Mouse (Mus musculus): ENCODE data around the gene Tmem158. TPM values are rescaled to one million over a fixed set of nuclear protein-coding genes. Genes with fewer than 3 reads are reported as not detected.

Tmem158 gene
- polyA plus RNA-seq, 1 experiment from 2014 or later: 18.8 TPM

DNA sequence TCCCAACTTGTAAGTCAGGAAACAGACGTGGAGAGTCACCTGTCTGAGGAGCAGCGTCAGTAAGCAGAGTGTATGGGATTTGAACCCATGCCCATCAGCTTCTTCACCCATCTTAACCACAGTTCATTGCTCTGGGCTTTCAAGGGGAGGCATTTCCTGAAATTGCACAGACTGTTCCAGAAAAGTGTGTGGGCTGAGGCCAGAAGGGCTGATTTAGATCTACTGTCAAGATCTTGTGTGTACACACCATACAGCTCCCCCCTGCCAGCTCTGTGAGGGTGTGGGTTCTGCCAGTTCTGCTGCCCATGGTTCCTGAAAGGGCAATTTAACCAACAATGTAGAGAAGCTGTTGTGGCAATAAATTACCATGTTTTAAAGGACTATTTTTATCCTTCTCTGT, 17.4 kb upstream of the Tmem158 start:
- no peak overlapping the region for H3K4me2 ChIP-seq (replicated peaks)
- H3K27me3 ChIP-seq: no peaks in the 10 kb centered on the region
- H3K4me1 ChIP-seq: no peaks in the 10 kb centered on the region
- 73% methylated on average over 2 of the region's 2 CpGs for WGBS
- H3K4me3 ChIP-seq (replicated peaks): no peak overlapping the region
- ATAC-seq (ENCODE audit: insufficient number of reproducible peaks, low FRiP score, low TSS enrichment, low read depth): no peak
- no peaks in the 10 kb centered on the region for H3K36me3 ChIP-seq
- H3K27ac ChIP-seq (replicated peaks): no peak overlapping the region
- H3K9ac ChIP-seq: no peak overlapping the region
- no peaks in the 10 kb centered on the region for H3K9me3 ChIP-seq (replicated peaks)

DNA sequence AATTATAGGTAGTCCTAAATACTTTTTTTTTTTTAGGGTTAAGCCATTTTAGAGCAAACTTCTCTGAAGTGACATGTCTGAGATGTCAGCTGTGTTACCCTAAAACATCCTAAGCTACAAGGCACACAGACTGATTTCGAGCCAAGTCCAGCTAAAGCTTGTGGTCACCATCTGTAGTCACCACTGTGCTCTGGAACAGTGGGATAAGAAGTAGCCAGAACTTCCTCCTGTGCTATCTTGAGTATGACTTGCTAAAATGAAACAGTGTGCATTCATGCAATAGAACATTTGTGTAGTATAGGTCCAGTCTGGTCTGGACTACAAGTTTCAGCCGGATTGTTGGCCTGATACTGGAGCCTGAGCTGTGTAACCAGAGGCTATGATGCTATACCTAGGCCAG, 14.8 kb upstream of the Tmem158 start:
- no peak overlapping the region for H3K4me2 ChIP-seq (replicated peaks)
- no peaks in the 10 kb centered on the region for H3K4me1 ChIP-seq
- ATAC-seq (ENCODE audit: insufficient number of reproducible peaks, low FRiP score, low TSS enrichment, low read depth): no peak
- WGBS: 81% methylated on average over 2 of the region's 2 CpGs
- no peak overlapping the region for H3K9ac ChIP-seq
- no peaks in the 10 kb centered on the region for H3K27me3 ChIP-seq
- H3K36me3 ChIP-seq: no peaks in the 10 kb centered on the region
- no peaks in the 10 kb centered on the region for H3K9me3 ChIP-seq (replicated peaks)
- H3K27ac ChIP-seq (replicated peaks): no peak overlapping the region
- H3K4me3 ChIP-seq (replicated peaks): no peak overlapping the region

DNA sequence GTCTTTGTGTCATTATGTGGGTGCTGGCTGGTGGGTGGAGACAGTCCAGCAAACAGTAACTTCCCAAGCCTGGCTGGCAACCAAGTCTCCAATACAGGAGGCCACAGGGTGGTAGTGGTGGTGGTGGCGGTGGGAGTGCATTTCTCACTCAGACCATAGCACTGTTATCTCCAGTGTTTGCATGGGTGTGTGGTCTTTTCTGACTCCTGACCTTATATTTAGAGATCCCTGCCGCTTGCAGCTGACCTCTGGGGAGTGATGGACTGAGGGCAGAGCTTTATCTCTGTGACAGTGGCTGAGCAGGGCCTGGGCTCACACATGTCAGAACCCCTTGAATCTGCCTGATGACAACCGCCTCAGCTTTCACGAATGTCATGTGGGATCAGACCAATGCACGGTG, 14.1 kb upstream of the Tmem158 start:
- H3K9me3 ChIP-seq (replicated peaks): no peaks in the 10 kb centered on the region
- H3K27ac ChIP-seq (replicated peaks): no peak overlapping the region
- no peaks in the 10 kb centered on the region for H3K27me3 ChIP-seq
- H3K36me3 ChIP-seq: no peaks in the 10 kb centered on the region
- no peaks in the 10 kb centered on the region for H3K4me1 ChIP-seq
- ATAC-seq (ENCODE audit: insufficient number of reproducible peaks, low FRiP score, low TSS enrichment, low read depth): no peak; the same call in 1 of the 2 replicates
- WGBS: 75% methylated on average over 5 of the region's 5 CpGs
- no peak overlapping the region for H3K4me3 ChIP-seq (replicated peaks)
- no peak overlapping the region for H3K9ac ChIP-seq
- H3K4me2 ChIP-seq (replicated peaks): no peak overlapping the region

DNA sequence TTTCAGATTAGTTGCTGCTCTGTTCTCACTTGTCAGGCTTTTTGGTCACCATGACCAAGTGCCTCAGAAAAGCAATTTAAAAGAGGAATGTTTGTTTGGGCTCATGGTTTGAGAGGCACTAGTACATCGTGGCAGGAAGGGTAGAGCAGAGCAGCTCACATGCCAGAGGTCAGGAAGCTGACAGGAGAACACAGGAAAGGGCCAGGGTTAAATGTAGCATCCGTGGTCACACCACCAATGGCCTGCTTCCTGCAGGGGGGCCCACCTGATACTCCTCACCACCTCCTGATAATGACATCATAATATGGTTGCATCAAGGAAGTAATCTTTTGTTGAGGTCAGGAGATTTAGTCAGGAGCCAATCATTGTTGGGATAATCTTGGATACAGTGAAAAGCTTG, 13.3 kb upstream of the Tmem158 start:
- WGBS: 42% methylated on average over 2 of the region's 2 CpGs
- Histone ChIP-seq H3K4me2 (replicated peaks) (no peak overlapping the region), H3K36me3 (no peaks in the 10 kb centered on the region), H3K9ac (no peak overlapping the region), H3K4me1 (no peaks in the 10 kb centered on the region), H3K27me3 (no peaks in the 10 kb centered on the region), H3K9me3 (replicated peaks) (no peaks in the 10 kb centered on the region), H3K27ac (replicated peaks) (no peak overlapping the region), H3K4me3 (replicated peaks) (no peak overlapping the region)
- no peak for ATAC-seq (ENCODE audit: insufficient number of reproducible peaks, low FRiP score, low TSS enrichment, low read depth)

DNA sequence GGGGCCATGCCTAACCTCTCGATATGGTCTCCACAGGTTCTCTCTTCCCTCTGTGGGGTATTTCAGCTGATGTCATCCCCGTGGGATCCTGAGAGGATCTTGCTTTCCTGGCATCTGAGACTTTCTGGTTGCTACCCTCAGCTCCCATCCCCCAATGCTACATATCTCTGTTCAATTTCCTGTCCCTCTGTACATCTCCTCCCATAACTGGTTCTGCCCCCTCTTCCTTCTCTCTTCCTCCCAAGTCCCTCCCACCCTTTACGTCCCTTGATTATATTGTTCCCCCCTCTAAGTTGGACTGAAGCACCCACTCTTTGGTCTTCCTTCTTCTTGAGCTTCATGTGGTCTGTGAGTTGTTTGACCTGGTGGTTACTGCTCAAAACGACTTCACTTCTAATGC, 11.0 kb upstream of the Tmem158 start:
- no peaks in the 10 kb centered on the region for H3K36me3 ChIP-seq

DNA sequence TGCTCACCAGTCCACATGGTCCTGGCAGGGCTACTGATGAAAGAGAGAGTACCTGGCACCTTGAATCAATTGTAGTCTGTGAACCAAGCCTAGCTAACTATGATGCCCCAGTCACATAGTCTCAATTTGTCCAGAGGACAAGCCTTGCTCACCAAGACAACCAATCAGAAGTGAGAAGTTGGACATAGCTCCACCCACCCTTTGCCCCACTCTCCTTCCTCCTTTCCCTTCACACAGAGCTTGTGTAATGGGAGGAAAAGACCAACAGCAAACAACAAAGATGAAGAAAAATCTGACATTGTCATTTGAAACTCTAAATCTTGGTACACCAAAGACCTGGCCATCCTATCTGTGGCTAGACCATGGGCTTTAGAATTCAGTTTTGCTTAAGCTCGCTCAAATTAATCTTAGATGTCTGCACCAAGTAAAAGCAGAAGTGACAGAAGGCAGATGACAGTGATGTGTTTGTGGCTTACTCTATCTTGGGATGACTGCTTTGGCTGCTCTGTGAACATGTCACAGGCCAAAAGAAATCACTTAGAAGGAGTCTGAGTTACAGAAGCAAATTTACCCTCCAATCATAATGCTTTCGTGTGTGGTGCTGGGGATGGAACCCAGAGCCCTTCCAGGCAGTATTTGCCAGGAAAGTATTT, 9.5 kb upstream of the Tmem158 start:
- no peaks in the 10 kb centered on the region for H3K9me3 ChIP-seq (replicated peaks)
- H3K4me3 ChIP-seq (replicated peaks): no peak overlapping the region
- H3K27me3 ChIP-seq: no peaks in the 10 kb centered on the region
- no peak overlapping the region for H3K4me2 ChIP-seq (replicated peaks)
- 80% methylated on average over 2 of the region's 2 CpGs for WGBS
- no peak overlapping the region for H3K9ac ChIP-seq
- H3K4me1 ChIP-seq: no peaks in the 10 kb centered on the region
- H3K27ac ChIP-seq (replicated peaks): no peak overlapping the region
- no peaks in the 10 kb centered on the region for H3K36me3 ChIP-seq
- no peak for ATAC-seq (ENCODE audit: insufficient number of reproducible peaks, low FRiP score, low TSS enrichment, low read depth)

More for the DNA sequence above, 11.0 kb upstream of the Tmem158 start:
- no peaks in the 10 kb centered on the region for H3K9me3 ChIP-seq (replicated peaks)
- H3K4me3 ChIP-seq (replicated peaks): no peak overlapping the region
- H3K9ac ChIP-seq: no peak overlapping the region
- no peak for ATAC-seq (ENCODE audit: insufficient number of reproducible peaks, low FRiP score, low TSS enrichment, low read depth)
- WGBS: 73% methylated on average over 4 of the region's 4 CpGs
- H3K27me3 ChIP-seq: no peaks in the 10 kb centered on the region
- no peak overlapping the region for H3K4me2 ChIP-seq (replicated peaks)
- no peaks in the 10 kb centered on the region for H3K4me1 ChIP-seq
- no peak overlapping the region for H3K27ac ChIP-seq (replicated peaks)

DNA sequence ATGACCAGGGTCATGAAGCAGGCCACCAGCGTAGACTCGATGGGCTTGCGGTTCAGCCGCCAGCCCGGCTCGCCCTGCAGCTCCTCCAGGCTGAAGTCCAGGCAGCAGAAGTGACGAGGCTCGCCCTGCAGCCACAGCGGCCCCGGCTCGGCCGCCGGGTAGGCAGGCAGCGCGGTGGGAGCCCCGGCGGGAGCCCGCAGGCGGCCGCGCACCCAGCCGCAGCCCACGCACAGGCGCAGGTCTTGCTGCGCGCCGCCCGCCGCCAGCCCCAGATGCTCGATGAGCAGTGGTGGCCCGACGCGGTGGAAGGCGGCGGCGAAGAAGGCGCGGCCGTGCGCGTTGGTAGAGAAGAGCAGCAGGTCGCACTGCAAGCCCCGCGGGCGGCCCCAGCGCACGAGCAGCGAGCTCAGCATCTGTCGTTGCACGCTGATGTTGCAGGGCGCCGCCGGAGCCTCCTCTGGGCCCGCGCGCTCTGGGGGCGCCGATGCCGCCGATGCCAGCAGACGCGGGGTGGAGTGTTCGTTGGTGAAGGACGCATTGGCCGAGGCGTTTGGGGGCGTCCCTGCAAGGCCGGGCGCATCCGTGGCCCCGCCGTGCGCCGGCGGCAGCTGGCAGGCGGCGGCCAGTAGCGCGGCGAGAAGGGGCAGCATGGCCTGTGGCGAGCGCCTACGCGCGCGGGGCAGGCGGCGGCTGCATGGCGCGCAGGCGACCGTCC, 511 bp downstream of the Tmem158 start:
- Histone ChIP-seq H3K9me3 (replicated peaks) (no peaks in the 10 kb centered on the region), H3K36me3 (no peaks in the 10 kb centered on the region), H3K4me3 (replicated peaks) (peak overlapping the region; percentile 66), H3K27me3 (peaks cover 18% of the 10 kb centered on the region), H3K4me1 (peaks cover 11% of the 10 kb centered on the region), H3K4me2 (replicated peaks) (peak overlapping the region; percentile 96), H3K27ac (replicated peaks) (peak overlapping the region; percentile 55), H3K9ac (peak overlapping the region; percentile 58)
- peak; percentile 73 for ATAC-seq (ENCODE audit: insufficient number of reproducible peaks, low FRiP score, low TSS enrichment, low read depth)
- WGBS: under 1% methylated on average over 92 of the region's 92 CpGs

DNA sequence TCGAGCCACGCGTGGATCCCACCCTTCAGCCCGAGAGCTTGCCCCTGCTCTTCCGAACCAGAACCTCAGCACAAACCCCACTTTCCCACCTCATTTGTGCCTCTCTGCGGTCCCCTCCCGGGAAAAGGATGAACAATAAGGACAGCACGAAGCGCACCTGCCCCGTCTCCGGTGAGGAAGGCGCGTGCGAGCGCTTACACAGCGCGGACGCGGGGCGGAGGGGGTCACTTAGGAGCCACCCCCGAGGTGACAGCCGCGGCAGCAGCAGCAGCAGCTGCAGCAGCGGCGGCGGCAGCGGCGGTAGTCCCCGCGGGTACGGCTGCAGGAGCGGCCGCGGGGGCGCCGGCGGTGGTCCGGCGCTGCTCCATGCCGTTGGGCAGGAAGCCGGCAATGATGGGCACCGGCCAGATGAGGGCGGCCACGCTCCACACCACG, 1.1 kb downstream of the Tmem158 start:
- ATAC-seq (ENCODE audit: insufficient number of reproducible peaks, low FRiP score, low TSS enrichment, low read depth): no peak
- peak overlapping the region; percentile 96 for H3K4me2 ChIP-seq (replicated peaks)
- WGBS: 1% methylated on average over 45 of the region's 45 CpGs
- peak overlapping the region; percentile 58 for H3K9ac ChIP-seq
- no peak overlapping the region for H3K27ac ChIP-seq (replicated peaks)
- peak overlapping the region; percentile 66 for H3K4me3 ChIP-seq (replicated peaks)
- H3K27me3 ChIP-seq: peaks cover 18% of the 10 kb centered on the region
- no peaks in the 10 kb centered on the region for H3K36me3 ChIP-seq
- H3K4me1 ChIP-seq: peaks cover 11% of the 10 kb centered on the region
- H3K9me3 ChIP-seq (replicated peaks): no peaks in the 10 kb centered on the region

DNA sequence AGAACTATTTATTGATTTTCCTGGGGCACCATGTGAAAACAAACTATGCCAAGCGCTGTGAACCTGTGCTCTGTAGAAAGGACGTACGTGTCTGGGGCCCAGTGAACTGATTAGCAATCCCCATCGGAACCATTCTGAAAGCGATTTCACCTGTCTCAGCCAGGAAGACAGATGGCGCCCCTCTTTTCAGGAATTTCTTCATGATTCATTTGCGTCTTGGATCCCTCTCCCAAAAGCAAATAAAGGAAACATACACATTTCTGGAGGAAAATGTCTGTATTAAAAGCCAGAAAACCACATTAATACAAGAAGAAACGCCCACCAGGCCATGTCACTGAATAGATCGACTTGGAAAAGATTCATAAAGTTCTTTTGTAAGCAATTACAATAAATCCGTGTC, 1.8 kb downstream of the Tmem158 start:
- H3K9ac ChIP-seq: no peak overlapping the region
- peaks cover 11% of the 10 kb centered on the region for H3K4me1 ChIP-seq
- H3K36me3 ChIP-seq: no peaks in the 10 kb centered on the region
- peak overlapping the region; percentile 66 for H3K4me3 ChIP-seq (replicated peaks)
- H3K27me3 ChIP-seq: peaks cover 18% of the 10 kb centered on the region
- H3K9me3 ChIP-seq (replicated peaks): no peaks in the 10 kb centered on the region
- H3K4me2 ChIP-seq (replicated peaks): no peak overlapping the region; the same call in 1 of the 2 replicates
- H3K27ac ChIP-seq (replicated peaks): no peak overlapping the region
- WGBS: 27% methylated on average over 10 of the region's 10 CpGs
- ATAC-seq (ENCODE audit: insufficient number of reproducible peaks, low FRiP score, low TSS enrichment, low read depth): no peak

DNA sequence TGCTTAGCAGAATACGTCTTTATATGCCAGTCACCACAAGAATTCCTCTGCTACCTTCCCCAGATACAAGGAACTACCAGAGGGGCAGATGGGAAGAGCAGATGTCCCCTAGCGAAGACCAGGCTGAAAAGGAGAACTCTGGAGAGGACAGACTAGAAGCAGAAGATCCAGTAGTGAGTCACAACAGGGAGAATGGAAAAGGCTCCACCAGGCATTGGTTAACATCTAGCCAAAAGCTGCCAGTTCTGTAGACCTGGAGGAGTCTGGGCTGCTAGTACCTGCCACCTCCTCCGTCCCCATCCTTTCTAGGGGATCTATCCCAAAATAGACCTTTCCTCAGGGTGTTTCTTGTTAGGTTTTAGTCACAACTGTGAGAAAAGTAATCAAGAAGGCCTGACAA, 4.8 kb downstream of the Tmem158 start:
- 77% methylated on average over 3 of the region's 3 CpGs for WGBS
- Histone ChIP-seq H3K9ac (no peak overlapping the region), H3K9me3 (replicated peaks) (no peaks in the 10 kb centered on the region), H3K4me2 (replicated peaks) (no peak overlapping the region), H3K36me3 (no peaks in the 10 kb centered on the region), H3K4me3 (replicated peaks) (no peak overlapping the region), H3K4me1 (peaks cover 11% of the 10 kb centered on the region), H3K27ac (replicated peaks) (no peak overlapping the region), H3K27me3 (peaks cover 13% of the 10 kb centered on the region; the same call in 1 of the 2 replicates)
- no peak for ATAC-seq (ENCODE audit: insufficient number of reproducible peaks, low FRiP score, low TSS enrichment, low read depth)

DNA sequence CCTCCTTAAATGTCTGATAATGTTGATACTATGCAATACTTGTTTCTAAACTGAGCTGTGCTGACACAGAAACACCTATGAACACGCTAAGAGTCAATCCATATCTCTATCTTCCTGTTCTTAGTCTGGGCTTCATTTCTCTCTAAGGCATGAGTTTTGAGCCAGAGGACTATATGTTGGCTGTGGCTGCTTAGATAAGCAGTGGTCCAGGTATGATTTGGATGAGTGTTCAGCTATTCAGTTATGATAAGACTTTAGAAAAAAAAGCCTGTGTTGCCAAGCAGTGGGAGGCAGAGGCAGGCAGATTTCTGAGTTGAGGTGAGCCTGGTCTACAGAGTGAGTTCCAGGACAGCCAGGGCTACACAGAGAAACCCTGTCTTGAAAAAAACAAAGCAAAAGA, 12.6 kb downstream of the Tmem158 start:
- H3K4me2 ChIP-seq (replicated peaks): no peak overlapping the region
- no peaks in the 10 kb centered on the region for H3K27me3 ChIP-seq
- H3K27ac ChIP-seq (replicated peaks): no peak overlapping the region
- ATAC-seq (ENCODE audit: insufficient number of reproducible peaks, low FRiP score, low TSS enrichment, low read depth): no peak
- H3K36me3 ChIP-seq: no peaks in the 10 kb centered on the region
- H3K9ac ChIP-seq: no peak overlapping the region
- no peaks in the 10 kb centered on the region for H3K4me1 ChIP-seq
- 73% methylated on average over 1 of the region's 1 CpGs for WGBS
- H3K4me3 ChIP-seq (replicated peaks): no peak overlapping the region
- no peaks in the 10 kb centered on the region for H3K9me3 ChIP-seq (replicated peaks)

DNA sequence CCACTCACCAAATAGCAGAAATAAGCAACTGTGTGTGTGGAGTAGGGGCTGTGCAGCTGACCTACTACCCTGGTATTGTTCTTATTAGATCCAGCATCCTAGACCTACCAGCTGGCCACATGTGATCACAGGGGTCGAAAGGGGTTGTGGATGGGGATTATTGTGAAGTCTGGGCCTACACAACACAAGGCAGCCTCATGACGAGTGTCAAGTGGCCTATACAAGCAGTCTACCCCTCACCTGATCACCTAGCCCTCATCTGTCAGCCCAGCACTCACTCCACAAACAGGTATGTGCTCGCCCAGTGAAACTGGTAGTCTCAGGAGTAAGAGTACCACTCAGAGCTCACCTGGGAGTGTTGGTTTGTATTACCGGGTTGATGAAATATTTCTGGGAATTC, 15.4 kb downstream of the Tmem158 start:
- Histone ChIP-seq H3K36me3 (no peaks in the 10 kb centered on the region), H3K4me3 (replicated peaks) (no peak overlapping the region), H3K9me3 (replicated peaks) (no peaks in the 10 kb centered on the region), H3K27ac (replicated peaks) (no peak overlapping the region), H3K9ac (no peak overlapping the region), H3K4me2 (replicated peaks) (no peak overlapping the region), H3K4me1 (no peaks in the 10 kb centered on the region), H3K27me3 (no peaks in the 10 kb centered on the region)
- no peak for ATAC-seq (ENCODE audit: insufficient number of reproducible peaks, low FRiP score, low TSS enrichment, low read depth)
- 69% methylated on average over 4 of the region's 4 CpGs for WGBS
